32 mouse cellular contexts compared by ENCODE assay signal in genomic region chr2:165943113-165943512, GRCm38 (mm10).
"Had no signal": no experiment of that assay in that cellular context is flagged by ENCODE, and none has a peak within 500 bp of the region (broad histone marks: within the 10 kb centered on the region; RNA-seq: fewer than 3 reads in every experiment).

No protein-coding gene starts in this region.

- H3K4me1 ChIP-seq: limb, embryonic 10.5 days; limb, embryonic 12.5 days; limb, embryonic 13.5 days; limb, embryonic 15.5 days; midbrain, embryonic 12.5 days; midbrain, embryonic 13.5 days; midbrain, embryonic 15.5 days; neural tube, embryonic 12.5 days; neural tube, embryonic 13.5 days had no signal

- H3K36me3 ChIP-seq: limb, embryonic 10.5 days; limb, embryonic 12.5 days; limb, embryonic 13.5 days; limb, embryonic 15.5 days; liver, embryonic 12.5 days; liver, embryonic 13.5 days; liver, embryonic 15.5 days; lung, embryonic 15.5 days; midbrain, embryonic 10.5 days; midbrain, embryonic 12.5 days; midbrain, embryonic 13.5 days; midbrain, embryonic 15.5 days; neural tube, embryonic 12.5 days; neural tube, embryonic 13.5 days had no signal

- H3K9me3 ChIP-seq: limb, embryonic 10.5 days; limb, embryonic 12.5 days; limb, embryonic 13.5 days; limb, embryonic 15.5 days; liver, embryonic 12.5 days; liver, embryonic 13.5 days; liver, embryonic 15.5 days; lung, embryonic 15.5 days; midbrain, embryonic 10.5 days; midbrain, embryonic 12.5 days; midbrain, embryonic 13.5 days; midbrain, embryonic 15.5 days; neural tube, embryonic 12.5 days; neural tube, embryonic 13.5 days had no signal

- H3K9ac ChIP-seq: limb, embryonic 12.5 days; limb, embryonic 13.5 days; limb, embryonic 15.5 days; liver, embryonic 12.5 days; liver, embryonic 13.5 days; liver, embryonic 14.5 days; liver, embryonic 15.5 days; liver, postnatal 0 days; lung, embryonic 14.5 days; lung, embryonic 15.5 days; midbrain, embryonic 12.5 days; midbrain, embryonic 13.5 days; midbrain, embryonic 15.5 days; neural tube, embryonic 12.5 days; neural tube, embryonic 13.5 days had no signal

- DNase-seq: left cerebral cortex, postnatal 4 days; liver; liver, embryonic 13.5 days; liver, postnatal 0 days; lung, adult 18-20 months; lung, adult 2 months; lung, embryonic 14.5 days; lung, postnatal 10 days; lung, postnatal 14 days; lung, postnatal 36 days; lung, postnatal 4 days; midbrain, embryonic 14.5 days had no signal

- H3K4me2 ChIP-seq: limb, embryonic 12.5 days; limb, embryonic 13.5 days; limb, embryonic 15.5 days; liver, embryonic 11.5 days; liver, embryonic 12.5 days; liver, embryonic 13.5 days; liver, embryonic 15.5 days; lung, embryonic 14.5 days; lung, embryonic 15.5 days; midbrain, embryonic 12.5 days; midbrain, embryonic 13.5 days; midbrain, embryonic 15.5 days; neural tube, embryonic 12.5 days; neural tube, embryonic 13.5 days had no signal

- H3K4me3 ChIP-seq: limb, embryonic 10.5 days; limb, embryonic 12.5 days; limb, embryonic 13.5 days; limb, embryonic 15.5 days; liver, embryonic 12.5 days; liver, embryonic 13.5 days; liver, embryonic 15.5 days; lung, embryonic 15.5 days; megakaryocyte, embryonic 14.5 days; midbrain, embryonic 10.5 days; midbrain, embryonic 12.5 days; midbrain, embryonic 13.5 days; midbrain, embryonic 15.5 days; myocyte; neural tube, embryonic 12.5 days; neural tube, embryonic 13.5 days had no signal

- H3K27me3 ChIP-seq: limb, embryonic 12.5 days; limb, embryonic 13.5 days; limb, embryonic 15.5 days; liver, embryonic 12.5 days; liver, embryonic 13.5 days; liver, embryonic 15.5 days; lung, embryonic 15.5 days; megakaryocyte, embryonic 14.5 days; midbrain, embryonic 12.5 days; midbrain, embryonic 13.5 days; midbrain, embryonic 15.5 days; neural tube, embryonic 12.5 days; neural tube, embryonic 13.5 days had no signal

- H3K27ac ChIP-seq: limb, embryonic 10.5 days; limb, embryonic 12.5 days; limb, embryonic 13.5 days; limb, embryonic 15.5 days; liver, embryonic 13.5 days; liver, embryonic 14.5 days; liver, embryonic 15.5 days; lung, embryonic 15.5 days; macrophage; midbrain, embryonic 10.5 days; midbrain, embryonic 12.5 days; midbrain, embryonic 13.5 days; midbrain, embryonic 15.5 days; neural tube, embryonic 12.5 days; neural tube, embryonic 13.5 days had no signal

- ATAC-seq: liver, embryonic 12.5 days; liver, postnatal 0 days; lung, postnatal 0 days; midbrain, embryonic 13.5 days; midbrain, embryonic 15.5 days; midbrain, embryonic 16.5 days had no signal
